Mouse (Mus musculus) retina, postnatal 7 days (tissue): ENCODE data around the gene Hmgn1.
A peak's percentile ranks its signal among the peaks of the same experiment; 100 is the strongest.
"Not testable (repeated sequence)": the region's sequence is repeated elsewhere in the genome, so short reads cannot be mapped to it uniquely, and the experiment has no call there.

Experiments
- DNase-seq: peaks from one replicate; pipeline ENCODE4 v3.0.0-alpha.2; 2012; ENCODE audit warnings: low read depth, low spot score

Gene Hmgn1

GRCm38 (mm10) chr16:96127657-96128344 is at the start of gene Hmgn1:
Hmgn1 (minus strand) TSS chr16:96127729.
- peak; percentile 92 for DNase-seq

GRCm38 (mm10) chr16:96175399-96175798 is 47.9 kb upstream of the Hmgn1 start:
- no peak for DNase-seq

- no peak for DNase-seq
Observed at GRCm38 (mm10) chr16:96173648-96174047, 46.1 kb upstream of the Hmgn1 start.

GRCm38 (mm10) chr16:96168837-96169236 is 41.3 kb upstream of the Hmgn1 start:
- DNase-seq = no peak

GRCm38 (mm10) chr16:96165723-96166264 is 38.3 kb upstream of the Hmgn1 start:
- DNase-seq = no peak

GRCm38 (mm10) chr16:96161336-96161735 is 33.8 kb upstream of the Hmgn1 start:
- DNase-seq = no peak

GRCm38 (mm10) chr16:96160927-96161326 is 33.4 kb upstream of the Hmgn1 start:
- no peak for DNase-seq

GRCm38 (mm10) chr16:96159794-96160346 is 32.3 kb upstream of the Hmgn1 start:
- DNase-seq = no peak

- DNase-seq = peak; percentile 36
Observed at GRCm38 (mm10) chr16:96159091-96159731, 31.7 kb upstream of the Hmgn1 start.

GRCm38 (mm10) chr16:96158511-96159080 is 31.1 kb upstream of the Hmgn1 start:
- no peak for DNase-seq

GRCm38 (mm10) chr16:96157171-96157570 is 29.6 kb upstream of the Hmgn1 start:
- no peak for DNase-seq

- no peak for DNase-seq
Observed at GRCm38 (mm10) chr16:96156019-96156418, 28.5 kb upstream of the Hmgn1 start.

GRCm38 (mm10) chr16:96154476-96154875 is 26.9 kb upstream of the Hmgn1 start:
- no peak for DNase-seq

- peak; percentile 57 for DNase-seq
Observed at GRCm38 (mm10) chr16:96151551-96151950, 24.0 kb upstream of the Hmgn1 start.

GRCm38 (mm10) chr16:96150995-96151394 is 23.5 kb upstream of the Hmgn1 start:
- no peak for DNase-seq

GRCm38 (mm10) chr16:96149311-96149710 is 21.8 kb upstream of the Hmgn1 start:
- DNase-seq = no peak

- DNase-seq = no peak
Observed at GRCm38 (mm10) chr16:96148834-96149233, 21.3 kb upstream of the Hmgn1 start.

- DNase-seq = no peak
Observed at GRCm38 (mm10) chr16:96145814-96146213, 18.3 kb upstream of the Hmgn1 start.

GRCm38 (mm10) chr16:96145110-96145800 is 17.7 kb upstream of the Hmgn1 start, which contains the start of gene Wrb:
Wrb (plus strand) TSS chr16:96145407.
- peak; percentile 100 for DNase-seq

- not testable (repeated sequence) for DNase-seq
Observed at GRCm38 (mm10) chr16:96144748-96145109, 17.2 kb upstream of the Hmgn1 start.

GRCm38 (mm10) chr16:96128466-96128865 is 937 bp upstream of the Hmgn1 start:
- no peak for DNase-seq

- no peak for DNase-seq
Observed at GRCm38 (mm10) chr16:96127288-96127656, 257 bp downstream of the Hmgn1 start.
